Mouse (Mus musculus) intestine, embryonic 14.5 days (tissue): ENCODE measurements around the gene Vmn2r76. TPM values are rescaled to one million over a fixed set of nuclear protein-coding genes. Genes with fewer than 3 reads are reported as not detected.
"Not testable (repeated sequence)": the region's sequence is repeated elsewhere in the genome, so short reads cannot be mapped to it uniquely, and the experiment has no call there.

Experiments used
- ATAC-seq: fragments of 200-750 bp; cut with Nextera tagmentation; replicated peaks from 2 replicates; pipeline ENCODE4 v1.8.0; 2017; ENCODE audit warnings: low read depth, moderate number of reproducible peaks, moderate TSS enrichment, moderate library complexity; ENCODE audit not compliant: low FRiP score, low TSS enrichment
- DNase-seq: peaks from one replicate; pipeline ENCODE4 v3.0.0-alpha.2; 2018; ENCODE audit warnings: low spot score
- H3K27ac ChIP-seq: fragments of 300-500 bp; sonication (generic); 2 replicates; pipeline ENCODE4 v1.5.1; 2014; ENCODE audit warnings: low read depth, mild to moderate bottlenecking, control low read depth
- H3K27me3 ChIP-seq: fragments of 300-500 bp; sonication (generic); replicated peaks from 2 replicates; pipeline ENCODE4 v1.6.1; 2014; ENCODE audit warnings: low read length, control low read depth; ENCODE audit not compliant: control insufficient read depth, insufficient read depth
- H3K36me3 ChIP-seq: fragments of 300-500 bp; sonication (generic); 2 replicates; pipeline ENCODE4 v1.6.1; 2014; ENCODE audit warnings: low read length, control low read depth; ENCODE audit not compliant: control insufficient read depth, insufficient read depth
- H3K4me1 ChIP-seq: fragments of 300-500 bp; sonication (generic); replicated peaks from 2 replicates; pipeline ENCODE4 v1.6.1; 2014; ENCODE audit warnings: low read length, control low read depth, mixed read lengths; ENCODE audit not compliant: control insufficient read depth, insufficient read depth
- H3K4me2 ChIP-seq: fragments of 300-500 bp; sonication (generic); 2 replicates; pipeline ENCODE4 v1.6.1; 2014; ENCODE audit warnings: low read length
- H3K4me3 ChIP-seq: fragments of 300-500 bp; sonication (generic); 2 replicates; pipeline ENCODE4 v1.5.1; 2014; ENCODE audit warnings: low read depth, low read length, control low read depth, mixed read lengths
- H3K9ac ChIP-seq: fragments of 300-500 bp; sonication (generic); 2 replicates; pipeline ENCODE4 v1.6.1; 2014; ENCODE audit warnings: mild to moderate bottlenecking, low read length
- H3K9me3 ChIP-seq: fragments of 300-500 bp; sonication (generic); 2 replicates; pipeline ENCODE4 v1.6.1; 2016; ENCODE audit warnings: low read length, control low read depth; ENCODE audit not compliant: control insufficient read depth
- WGBS: fragments of 180-500 bp; shearing (Covaris S2); extraction: QIAGEN DNeasy Blood & Tissue Kit; methylation state at CpG from one replicate; pipeline ENCODE4 v1.1.7; 2014; 5-methylcytosine and 5-hydroxymethylcytosine counted together
- polyA plus RNA-seq: library from polyadenylated mRNA; unstranded; fragments of >200 nt; fragmentation: Nextera tagmentation; extraction: Ambion mirVana; gene quantifications from 2 replicates; pipeline ENCODE4 v1.2.1, GENCODE M21; 2014

The Vmn2r76 gene
- not detected in 2 replicates for polyA plus RNA-seq

DNA sequence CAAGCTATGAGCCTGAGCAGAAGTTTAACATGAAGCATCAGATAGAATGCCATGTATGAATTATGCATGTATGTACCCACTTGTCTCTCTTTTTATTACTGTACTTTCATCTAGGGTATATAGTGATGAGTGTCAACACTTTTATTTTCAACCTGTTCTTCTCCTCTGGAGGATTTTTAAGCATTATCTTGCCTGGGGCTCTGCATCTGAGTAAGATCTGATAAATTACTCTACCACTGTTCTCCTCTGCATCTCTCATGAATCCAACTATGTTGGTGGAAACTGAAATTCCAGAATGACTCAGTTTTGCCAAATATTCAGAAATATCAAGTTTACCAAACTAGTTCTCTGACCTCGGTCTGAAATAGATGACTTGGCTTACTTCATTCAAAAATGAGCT is at the start of gene Vmn2r76:
Gene Vmn2r76 (minus strand): TSS at position 101 of the 400 bp plus-strand sequence.
- WGBS, result 78% methylated on average over 1 of the region's 1 CpGs
- H3K27ac ChIP-seq, result no peak within 1 kb of the TSS
- H3K4me2 ChIP-seq, result no peak within 1 kb of the TSS
- H3K4me1 ChIP-seq, result no peaks in the 10 kb centered on the region
- no peaks in the 10 kb centered on the region for H3K27me3 ChIP-seq
- ATAC-seq (no peak), DNase-seq (no peak)
- H3K36me3 ChIP-seq, result no peaks in the 10 kb centered on the region
- no peak within 1 kb of the TSS for H3K9ac ChIP-seq
- H3K4me3 ChIP-seq, result no peak within 1 kb of the TSS
- H3K9me3 ChIP-seq, result no peaks in the 10 kb centered on the region

DNA sequence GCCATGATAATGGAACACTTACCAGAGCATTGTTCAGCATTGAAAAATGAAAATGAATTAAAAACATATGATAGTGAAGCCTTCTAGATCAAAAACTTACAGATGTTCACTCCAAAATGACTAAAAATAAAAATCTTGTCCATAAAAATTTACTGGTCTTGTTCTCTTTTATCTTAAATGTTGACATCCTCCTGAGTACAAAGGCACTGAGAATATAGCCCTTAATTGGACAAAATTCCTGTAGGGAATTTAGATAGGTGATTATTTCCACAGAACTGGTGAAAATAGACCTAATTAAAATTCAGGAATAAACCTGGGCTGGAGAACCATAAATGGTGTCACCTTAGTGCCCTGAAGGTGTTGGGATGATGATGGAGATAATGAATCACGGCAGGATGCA is 31.0 kb upstream of the Vmn2r76 start, which contains the start of gene Olfr310:
Gene Olfr310 (minus strand): TSS at position 101 of the 400 bp plus-strand sequence.
- Histone ChIP-seq H3K36me3 (no peaks in the 10 kb centered on the region), H3K27me3 (no peaks in the 10 kb centered on the region), H3K9ac (no peak within 1 kb of the TSS), H3K27ac (no peak within 1 kb of the TSS), H3K9me3 (no peaks in the 10 kb centered on the region), H3K4me3 (no peak within 1 kb of the TSS), H3K4me2 (no peak within 1 kb of the TSS), H3K4me1 (no peaks in the 10 kb centered on the region)
- WGBS, result 75% methylated on average over 1 of the region's 1 CpGs
- ATAC-seq (no peak), DNase-seq (no peak)

DNA sequence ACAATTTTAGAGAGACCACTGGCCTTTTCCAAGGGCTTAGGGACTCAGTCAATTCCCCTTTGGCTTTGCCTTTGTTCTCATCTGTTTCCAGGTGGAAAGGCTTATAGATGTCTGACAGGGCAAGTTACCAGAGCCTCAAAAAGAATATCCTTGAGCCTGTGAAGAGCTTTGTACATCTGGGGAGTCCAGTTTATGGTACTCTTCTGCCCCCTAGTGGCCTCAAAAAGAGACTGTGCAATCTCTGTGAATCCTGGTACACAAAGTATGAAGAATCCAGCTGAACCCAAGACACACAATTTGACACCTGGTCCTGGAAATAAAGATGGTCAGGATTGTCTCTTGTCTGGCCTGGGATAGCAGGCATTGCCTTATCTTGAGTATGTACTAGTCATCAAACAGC is 34.8 kb downstream of the Vmn2r76 start:
- DNase-seq, result peak; percentile 48
- Histone ChIP-seq H3K27ac (no peak overlapping the region), H3K9ac (no peak overlapping the region), H3K27me3 (no peaks in the 10 kb centered on the region), H3K4me3 (no peak overlapping the region), H3K4me1 (no peaks in the 10 kb centered on the region), H3K36me3 (no peaks in the 10 kb centered on the region), H3K4me2 (no peak overlapping the region), H3K9me3 (no peaks in the 10 kb centered on the region)
- 0 out of 2 replicates have a peak, but pooled peaks have one; percentile 27 for ATAC-seq

DNA sequence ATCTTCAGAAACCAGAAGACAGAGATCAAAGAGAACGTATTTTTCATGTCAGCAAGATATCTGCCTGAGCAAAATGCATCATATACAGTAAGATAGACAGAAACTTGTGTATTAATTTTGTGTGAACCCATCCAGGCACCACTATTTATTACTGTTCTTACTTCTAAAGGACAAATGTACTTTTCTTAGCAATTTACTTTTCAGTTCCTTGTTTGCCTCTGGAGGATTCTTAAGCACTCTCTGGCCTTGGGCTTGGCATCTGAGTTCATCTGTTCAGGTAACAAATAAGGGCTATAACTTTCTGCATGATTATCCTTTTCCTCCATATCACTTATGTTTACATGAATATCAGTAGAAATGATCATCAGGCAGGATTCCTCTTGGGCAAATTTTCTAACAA is 74.4 kb downstream of the Vmn2r76 start, which contains the start of gene Vmn2r75:
Gene Vmn2r75 (minus strand): TSS at position 101 of the 400 bp plus-strand sequence.
- H3K4me2 ChIP-seq, result not testable (repeated sequence)

More for the DNA sequence above, 74.4 kb downstream of the Vmn2r76 start, which contains the start of gene Vmn2r75:
- H3K9me3 ChIP-seq, H3K9ac ChIP-seq, ATAC-seq, H3K4me3 ChIP-seq, H3K4me1 ChIP-seq, DNase-seq, H3K27me3 ChIP-seq, H3K36me3 ChIP-seq, H3K27ac ChIP-seq: not testable (repeated sequence)
- 59% methylated on average over 1 of the region's 1 CpGs for WGBS

Other genes with a start within 250 kb of the Vmn2r76 start
- not detected in 2 replicates for gene Vmn2r75, start 74.5 kb downstream of the Vmn2r76 start, polyA plus RNA-seq
- gene Olfr310, start 30.9 kb upstream of the Vmn2r76 start, polyA plus RNA-seq, result not detected in 2 replicates
- gene Olfr309, start 67.4 kb upstream of the Vmn2r76 start, polyA plus RNA-seq, result not detected in 2 replicates
- gene Olfr308, start 79.3 kb upstream of the Vmn2r76 start, polyA plus RNA-seq, result not detected in 2 replicates
- not detected in 2 replicates for gene Olfr307, start 91.3 kb upstream of the Vmn2r76 start, polyA plus RNA-seq
- gene Olfr305, start 120.6 kb upstream of the Vmn2r76 start, polyA plus RNA-seq, result not detected in 2 replicates
- gene Olfr304, start 140.3 kb upstream of the Vmn2r76 start, polyA plus RNA-seq, result not detected in 2 replicates
- not detected in 2 replicates for gene Olfr303, start 151.5 kb upstream of the Vmn2r76 start, polyA plus RNA-seq
- gene Olfr301, start 157.5 kb upstream of the Vmn2r76 start, polyA plus RNA-seq, result not detected in 2 replicates
- not detected in 2 replicates for gene Olfr299, start 213.6 kb upstream of the Vmn2r76 start, polyA plus RNA-seq
- gene Olfr298, start 246.2 kb upstream of the Vmn2r76 start, polyA plus RNA-seq, result not detected in 2 replicates